Mouse (Mus musculus): ENCODE results near the gene Cyp4f40. TPM values are rescaled to one million over a fixed set of nuclear protein-coding genes. Genes with fewer than 3 reads are reported as not detected.
"Not testable (repeated sequence)": the region's sequence is repeated elsewhere in the genome, so short reads cannot be mapped to it uniquely, and the experiment has no call there.

Cyp4f40 gene
- not detected in 2 replicates for total RNA-seq (2017)

GRCm38 (mm10) chr17:32658712-32659111 lies at the start of gene Cyp4f40:
Cyp4f40 (plus strand) TSS chr17:32658900.
- ATAC-seq (ENCODE audit: extremely low read depth, insufficient number of reproducible peaks, low FRiP score, poor library complexity, severe bottlenecking) = no peak

- not testable (repeated sequence) for ATAC-seq (ENCODE audit: extremely low read depth, insufficient number of reproducible peaks, low FRiP score, poor library complexity, severe bottlenecking)
These were observed 48.5 kb upstream of the Cyp4f40 start for GRCm38 (mm10) chr17:32610231-32610630.

- no peak for ATAC-seq (ENCODE audit: extremely low read depth, insufficient number of reproducible peaks, low FRiP score, poor library complexity, severe bottlenecking)
These were observed 47.8 kb upstream of the Cyp4f40 start for GRCm38 (mm10) chr17:32610896-32611295.

GRCm38 (mm10) chr17:32612417-32612816 lies 46.3 kb upstream of the Cyp4f40 start:
- no peak for ATAC-seq (ENCODE audit: extremely low read depth, insufficient number of reproducible peaks, low FRiP score, poor library complexity, severe bottlenecking)

- ATAC-seq (ENCODE audit: extremely low read depth, insufficient number of reproducible peaks, low FRiP score, poor library complexity, severe bottlenecking) = no peak
These were observed 41.4 kb upstream of the Cyp4f40 start for GRCm38 (mm10) chr17:32617252-32617651.

GRCm38 (mm10) chr17:32621018-32621417 lies 37.7 kb upstream of the Cyp4f40 start, which contains the start of gene Cyp4f37:
Cyp4f37 (plus strand) TSS chr17:32621309.
- ATAC-seq (ENCODE audit: extremely low read depth, insufficient number of reproducible peaks, low FRiP score, poor library complexity, severe bottlenecking) = peak; percentile 19; the same call in 1 of the 2 replicates

- not testable (repeated sequence) for ATAC-seq (ENCODE audit: extremely low read depth, insufficient number of reproducible peaks, low FRiP score, poor library complexity, severe bottlenecking)
These were observed 29.0 kb upstream of the Cyp4f40 start for GRCm38 (mm10) chr17:32629726-32630125.

- no peak for ATAC-seq (ENCODE audit: extremely low read depth, insufficient number of reproducible peaks, low FRiP score, poor library complexity, severe bottlenecking)
These were observed 26.8 kb upstream of the Cyp4f40 start for GRCm38 (mm10) chr17:32631936-32632335.

- not testable (repeated sequence) for ATAC-seq (ENCODE audit: extremely low read depth, insufficient number of reproducible peaks, low FRiP score, poor library complexity, severe bottlenecking)
These were observed 24.3 kb upstream of the Cyp4f40 start for GRCm38 (mm10) chr17:32634242-32634971.

- peak; percentile 55 for ATAC-seq (ENCODE audit: extremely low read depth, insufficient number of reproducible peaks, low FRiP score, poor library complexity, severe bottlenecking)
These were observed 23.8 kb upstream of the Cyp4f40 start for GRCm38 (mm10) chr17:32634972-32635314.

- no peak for ATAC-seq (ENCODE audit: extremely low read depth, insufficient number of reproducible peaks, low FRiP score, poor library complexity, severe bottlenecking)
These were observed 22.4 kb upstream of the Cyp4f40 start for GRCm38 (mm10) chr17:32636341-32636740.

- ATAC-seq (ENCODE audit: extremely low read depth, insufficient number of reproducible peaks, low FRiP score, poor library complexity, severe bottlenecking) = no peak
These were observed 21.5 kb upstream of the Cyp4f40 start for GRCm38 (mm10) chr17:32637151-32637550.

- no peak for ATAC-seq (ENCODE audit: extremely low read depth, insufficient number of reproducible peaks, low FRiP score, poor library complexity, severe bottlenecking)
These were observed 12.1 kb upstream of the Cyp4f40 start for GRCm38 (mm10) chr17:32646631-32647030.

- ATAC-seq (ENCODE audit: extremely low read depth, insufficient number of reproducible peaks, low FRiP score, poor library complexity, severe bottlenecking) = no peak
These were observed 4.8 kb upstream of the Cyp4f40 start for GRCm38 (mm10) chr17:32653860-32654259.

GRCm38 (mm10) chr17:32657041-32657440 lies 1.7 kb upstream of the Cyp4f40 start:
- no peak for ATAC-seq (ENCODE audit: extremely low read depth, insufficient number of reproducible peaks, low FRiP score, poor library complexity, severe bottlenecking)

GRCm38 (mm10) chr17:32658246-32658645 lies 454 bp upstream of the Cyp4f40 start:
- no peak for ATAC-seq (ENCODE audit: extremely low read depth, insufficient number of reproducible peaks, low FRiP score, poor library complexity, severe bottlenecking)

- no peak for ATAC-seq (ENCODE audit: extremely low read depth, insufficient number of reproducible peaks, low FRiP score, poor library complexity, severe bottlenecking)
These were observed 15.3 kb downstream of the Cyp4f40 start for GRCm38 (mm10) chr17:32673976-32674375.

GRCm38 (mm10) chr17:32676040-32676635 lies 17.4 kb downstream of the Cyp4f40 start:
- ATAC-seq (ENCODE audit: extremely low read depth, insufficient number of reproducible peaks, low FRiP score, poor library complexity, severe bottlenecking) = no peak

GRCm38 (mm10) chr17:32680404-32680803 lies 21.7 kb downstream of the Cyp4f40 start:
- ATAC-seq (ENCODE audit: extremely low read depth, insufficient number of reproducible peaks, low FRiP score, poor library complexity, severe bottlenecking) = peak; percentile 48; the same call in 1 of the 2 replicates

- no peak for ATAC-seq (ENCODE audit: extremely low read depth, insufficient number of reproducible peaks, low FRiP score, poor library complexity, severe bottlenecking)
These were observed 26.5 kb downstream of the Cyp4f40 start, which contains the start of gene Cyp4f15 for GRCm38 (mm10) chr17:32685048-32685750. Cyp4f15 (plus strand) TSS chr17:32685627.
